Mouse (Mus musculus): Measurements from ENCODE around the gene Relch.
"Not testable (repeated sequence)": the region's sequence is repeated elsewhere in the genome, so short reads cannot be mapped to it uniquely, and the experiment has no call there.

Gene Relch

DNA sequence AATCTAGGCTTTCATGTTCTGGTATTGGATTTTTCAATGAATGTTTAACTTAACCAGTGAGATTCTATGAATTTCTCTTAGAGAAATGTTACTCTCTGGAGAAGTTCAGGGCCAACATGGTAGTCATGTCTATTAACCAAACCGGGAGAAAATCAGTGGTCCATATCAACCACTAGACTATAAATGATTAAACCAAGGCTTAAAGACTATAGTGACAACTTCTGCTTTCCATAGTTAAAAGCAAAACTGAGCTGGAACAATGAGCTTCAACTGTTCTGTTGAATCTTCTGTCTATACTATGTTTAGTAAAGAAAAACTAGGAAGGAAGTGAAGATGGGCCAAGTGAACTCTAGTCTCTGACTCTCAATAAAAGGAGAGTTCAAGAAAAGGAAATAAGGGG is 82.8 kb downstream of the Relch start:
- no peak for DNase-seq (ENCODE audit: low read depth, low spot score)

- no peak for DNase-seq (ENCODE audit: low read depth, low spot score)
These were observed 83.4 kb downstream of the Relch start for GRCm38 (mm10) chr1:105746858-105747596.

GRCm38 (mm10) chr1:105748091-105748799 is 84.6 kb downstream of the Relch start:
- DNase-seq (ENCODE audit: low read depth, low spot score), result no peak

- DNase-seq (ENCODE audit: low read depth, low spot score), result no peak
These were observed 88.5 kb downstream of the Relch start for GRCm38 (mm10) chr1:105752196-105752595.

GRCm38 (mm10) chr1:105752944-105753343 is 89.3 kb downstream of the Relch start:
- DNase-seq (ENCODE audit: low read depth, low spot score), result no peak

DNA sequence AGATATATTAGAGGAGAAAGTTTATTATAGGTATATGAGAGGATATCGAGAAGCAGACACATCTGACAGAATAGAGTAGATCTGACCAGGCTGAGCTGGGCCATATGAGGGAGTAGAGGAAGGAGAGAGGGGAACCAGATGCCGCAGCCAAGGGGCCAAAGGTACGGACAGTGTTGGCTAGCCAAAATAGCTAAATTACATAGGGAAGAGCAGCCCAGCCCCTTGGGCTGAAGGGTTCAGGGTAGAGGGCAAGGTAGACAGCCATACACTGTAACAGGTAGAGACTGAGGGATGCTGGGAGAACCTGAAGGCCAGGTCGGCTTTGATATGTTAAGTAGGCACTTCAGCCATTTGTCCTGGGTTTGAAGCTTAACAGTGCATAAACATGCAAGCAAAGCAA is 95.1 kb downstream of the Relch start:
- no peak for DNase-seq (ENCODE audit: low read depth, low spot score)

DNA sequence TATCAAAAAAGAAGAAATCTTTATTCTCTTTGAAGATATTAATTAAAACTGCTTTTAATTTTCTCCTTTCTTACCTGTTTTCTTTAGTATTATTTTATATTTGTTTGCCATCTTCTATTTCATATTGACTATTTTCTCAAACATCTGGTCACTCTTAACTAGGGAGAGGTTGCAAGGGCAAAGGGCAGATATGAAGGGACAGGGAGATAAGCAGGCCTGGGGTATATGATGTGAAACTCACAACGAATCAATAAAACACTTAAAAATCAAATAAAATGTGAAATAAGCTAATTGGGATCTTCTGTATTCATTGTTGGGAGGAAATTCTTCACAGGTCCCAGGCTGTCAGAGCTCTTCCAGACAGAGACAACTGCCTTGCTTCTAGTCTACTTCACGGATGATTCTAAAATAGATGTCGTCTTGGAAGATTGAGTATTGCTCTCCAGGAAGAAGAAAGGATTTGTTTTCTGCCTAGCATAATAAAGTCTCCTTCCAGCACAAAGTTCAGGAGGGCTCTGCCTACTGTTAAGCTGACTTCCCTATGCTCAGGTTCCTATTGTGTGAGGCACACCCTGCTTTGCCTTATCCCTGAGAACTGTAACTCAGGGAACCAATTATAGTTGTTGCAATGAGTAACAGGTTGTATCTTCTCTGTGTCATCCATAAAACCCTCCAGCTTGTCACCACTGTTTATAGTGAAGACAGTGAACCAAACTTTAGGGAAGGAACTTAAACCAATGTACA is 95.9 kb downstream of the Relch start:
- no peak for DNase-seq (ENCODE audit: low read depth, low spot score)

- no peak for DNase-seq (ENCODE audit: low read depth, low spot score)
These were observed 101.9 kb downstream of the Relch start for GRCm38 (mm10) chr1:105765586-105765985.

DNA sequence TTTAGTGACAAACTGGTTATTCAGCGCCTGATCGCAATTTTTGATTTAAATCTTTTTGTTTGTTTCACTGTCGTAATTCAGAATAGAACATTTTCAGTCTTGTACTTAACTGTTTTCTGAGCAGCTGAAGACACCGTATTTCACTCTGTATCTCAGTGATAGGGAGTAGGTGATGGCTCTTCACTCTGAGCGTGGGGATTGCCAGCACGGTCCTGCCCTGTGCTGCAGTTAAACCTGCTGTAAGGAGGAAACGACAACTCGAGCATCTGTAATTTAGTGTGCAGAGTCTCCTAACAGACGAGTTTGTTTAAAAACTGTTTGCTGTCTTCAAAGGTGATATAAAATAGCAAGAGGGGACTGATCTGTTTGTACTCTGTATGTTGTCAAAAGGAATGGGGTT is 102.4 kb downstream of the Relch start:
- not testable (repeated sequence) for DNase-seq (ENCODE audit: low read depth, low spot score)

DNA sequence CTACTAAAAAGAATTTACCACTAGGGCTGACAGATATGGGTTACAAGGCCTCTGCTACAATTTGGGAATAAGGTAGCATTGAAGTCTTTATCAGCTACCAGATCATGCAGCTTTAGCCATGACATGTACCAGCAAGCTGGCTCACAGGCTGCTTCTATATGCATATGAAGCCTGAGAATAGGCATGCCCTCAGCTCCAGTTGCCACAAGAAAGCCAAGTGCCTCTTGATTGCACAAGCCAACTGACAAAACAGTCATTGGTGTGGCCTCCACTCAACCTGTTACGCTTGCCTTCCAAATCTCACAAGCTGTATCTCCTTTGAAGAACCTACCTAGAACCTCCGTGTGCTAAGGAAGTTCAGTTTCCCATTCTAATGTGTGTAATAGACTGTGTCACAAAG is 104.7 kb downstream of the Relch start:
- DNase-seq (ENCODE audit: low read depth, low spot score), result no peak

DNA sequence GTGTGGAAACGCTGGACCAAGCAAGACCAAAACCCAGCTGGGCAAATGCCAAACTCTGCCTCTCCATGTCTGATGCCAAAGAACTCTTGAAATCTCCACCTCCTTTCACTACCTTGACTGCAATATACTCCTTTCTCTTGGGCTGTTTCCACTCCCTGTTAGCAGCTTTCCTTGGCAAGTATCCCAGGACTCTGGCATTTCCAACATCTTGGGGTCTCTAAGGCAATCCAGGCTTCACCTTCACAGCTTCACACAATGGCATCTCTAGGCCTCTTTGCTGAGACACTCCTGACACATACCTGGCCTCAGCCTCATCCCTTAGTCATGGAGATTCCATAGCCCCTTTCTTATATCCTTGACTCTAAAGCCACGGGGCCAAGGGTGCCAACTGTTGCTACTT is 107.0 kb downstream of the Relch start:
- no peak for DNase-seq (ENCODE audit: low read depth, low spot score)

DNA sequence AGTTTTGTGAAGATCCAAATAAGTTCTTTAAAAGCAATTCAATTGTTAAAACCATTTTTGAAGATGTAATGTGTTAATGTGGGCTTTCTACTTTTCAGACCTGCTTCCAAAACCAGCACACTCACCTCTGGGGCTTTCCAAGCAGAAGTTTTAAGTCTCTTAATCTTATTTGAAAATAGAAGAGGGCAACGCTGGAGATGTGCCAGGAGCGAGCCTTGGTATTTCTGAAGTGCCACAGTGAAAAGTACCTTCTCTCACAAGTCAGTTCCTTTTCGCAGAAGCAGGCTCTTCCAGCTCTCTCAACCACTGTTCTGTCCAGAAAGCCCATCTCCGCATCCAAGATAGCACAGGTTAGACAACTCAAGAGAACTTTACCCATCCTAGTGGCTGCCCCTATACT is 112.8 kb downstream of the Relch start:
- DNase-seq (ENCODE audit: low read depth, low spot score), result no peak

DNA sequence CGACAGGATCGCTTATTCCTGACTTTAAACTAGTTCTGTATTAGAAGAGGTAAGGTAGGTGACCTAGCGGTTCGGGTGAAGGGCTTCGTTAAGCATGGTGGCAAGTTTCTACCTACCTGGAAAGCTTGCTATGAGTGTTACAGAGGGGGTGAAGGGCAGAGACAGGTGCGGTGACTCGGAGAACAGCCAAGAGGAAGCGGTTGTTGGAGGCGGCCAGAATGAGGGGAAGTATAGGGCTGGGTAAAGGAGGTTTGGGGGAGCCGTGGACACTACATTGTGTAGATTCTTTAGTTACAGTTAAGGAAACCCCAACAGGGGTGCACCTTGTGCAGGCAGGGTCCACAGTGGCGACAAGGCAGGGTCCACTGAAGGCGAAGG is 116.4 kb downstream of the Relch start:
- no peak for DNase-seq (ENCODE audit: low read depth, low spot score)

DNA sequence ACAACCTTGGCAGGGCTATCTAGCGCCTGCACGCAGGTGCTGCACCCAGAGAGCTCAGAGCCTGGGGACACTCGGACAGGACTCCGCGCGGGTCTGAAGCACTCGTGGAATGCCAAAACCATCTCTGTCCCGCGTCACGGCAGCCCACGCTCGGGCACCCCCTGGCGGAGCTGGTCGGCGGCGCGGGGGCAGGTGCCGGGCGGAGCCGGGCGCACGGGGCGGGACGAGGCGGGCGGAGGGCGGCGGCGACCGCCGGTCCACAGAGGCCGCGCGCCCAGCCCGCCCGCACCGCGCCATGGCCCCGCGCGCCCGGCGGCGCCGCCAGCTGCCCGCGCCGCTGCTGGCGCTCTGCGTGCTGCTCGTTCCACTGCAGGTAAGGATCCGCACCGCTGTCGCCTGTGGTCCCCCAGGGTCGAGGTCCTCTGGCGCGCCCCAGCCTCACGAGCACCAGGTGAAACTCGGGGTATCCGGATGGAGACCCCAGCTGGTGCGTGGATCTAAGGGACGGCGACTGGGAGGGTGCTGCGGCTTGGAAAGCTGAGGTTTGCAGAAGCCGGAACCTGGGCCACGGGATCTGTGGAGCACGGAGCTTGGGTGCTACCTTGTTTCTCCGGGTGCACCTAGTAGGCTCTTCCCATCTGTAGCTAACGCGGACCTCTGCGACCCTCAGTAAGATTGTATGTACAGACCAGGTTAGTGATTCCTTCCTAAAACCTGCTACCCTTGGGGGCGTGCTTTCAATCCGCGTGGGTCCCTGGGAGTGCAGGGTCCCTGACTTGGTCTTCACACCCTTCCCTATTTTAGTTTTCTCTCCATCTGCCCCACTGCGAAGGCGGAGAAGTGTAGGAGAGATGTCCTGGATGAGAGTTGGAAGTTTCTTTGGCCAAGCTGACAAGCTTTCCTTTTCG is 117.0 kb downstream of the Relch start, which contains the start of gene Tnfrsf11a:
Tnfrsf11a (plus strand) TSS at position 262 of the 908 bp plus-strand sequence.
- peak; percentile 27 for DNase-seq (ENCODE audit: low read depth, low spot score)

- DNase-seq (ENCODE audit: low read depth, low spot score), result no peak
These were observed 117.9 kb downstream of the Relch start for GRCm38 (mm10) chr1:105781391-105782146.

DNA sequence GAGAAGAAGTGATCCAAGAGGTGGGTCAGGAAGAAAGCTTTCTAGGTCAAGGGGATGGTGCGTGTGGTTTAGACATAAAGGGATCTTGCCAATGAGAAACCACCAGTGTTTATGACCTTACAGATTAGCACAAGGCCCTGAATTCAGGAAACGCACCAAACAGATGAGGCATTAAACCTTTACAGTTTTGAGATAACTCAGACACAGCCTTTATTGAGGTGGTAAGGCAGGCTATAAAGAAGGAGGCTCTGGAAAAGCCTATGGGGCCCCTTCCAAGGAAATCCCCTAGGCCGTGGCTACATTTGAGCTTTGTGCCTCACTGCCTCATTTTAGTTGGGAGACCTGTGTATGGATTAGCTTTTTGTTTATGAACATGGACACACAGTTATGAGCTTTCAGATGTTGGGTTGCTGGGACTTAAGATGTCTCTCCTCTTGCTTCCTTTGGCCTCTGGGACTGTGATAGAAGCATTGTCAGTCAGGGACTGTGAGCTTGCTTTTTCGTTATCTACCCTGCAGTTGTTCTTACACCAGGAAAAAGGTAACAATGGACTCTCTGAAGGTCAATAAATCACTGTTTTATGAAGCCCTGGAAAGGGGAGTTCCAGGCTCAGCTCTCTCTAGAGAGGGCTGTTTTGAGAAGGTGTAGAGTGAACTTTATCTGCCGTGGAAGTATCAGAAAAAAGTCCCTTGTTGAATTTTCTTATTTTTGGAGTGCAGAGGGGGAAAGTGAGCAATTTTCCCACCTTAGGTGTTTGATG is 120.8 kb downstream of the Relch start:
- no peak for DNase-seq (ENCODE audit: low read depth, low spot score)

DNA sequence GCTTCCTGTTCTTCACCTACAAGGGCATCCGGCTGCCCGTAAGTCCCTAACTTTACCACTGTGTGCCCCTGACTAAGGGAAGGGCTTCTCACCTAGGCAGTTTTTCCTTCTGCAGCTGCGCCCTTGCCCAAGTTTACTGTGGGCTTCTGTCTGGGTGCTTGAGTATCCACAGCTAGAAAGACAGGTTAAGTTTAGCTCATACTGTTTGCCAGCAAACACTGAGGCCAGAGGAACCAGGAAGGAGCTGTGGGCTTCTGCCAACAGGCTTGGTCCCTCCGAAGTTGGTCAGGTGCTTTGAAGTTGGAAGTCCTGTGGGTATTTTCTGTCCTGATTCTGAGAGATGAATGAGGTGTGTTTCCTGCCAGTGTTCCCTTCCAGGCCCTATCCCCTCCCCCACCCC is 121.5 kb downstream of the Relch start:
- no peak for DNase-seq (ENCODE audit: low read depth, low spot score)

- DNase-seq (ENCODE audit: low read depth, low spot score), result no peak
These were observed 123.2 kb downstream of the Relch start for GRCm38 (mm10) chr1:105786731-105787357.

DNA sequence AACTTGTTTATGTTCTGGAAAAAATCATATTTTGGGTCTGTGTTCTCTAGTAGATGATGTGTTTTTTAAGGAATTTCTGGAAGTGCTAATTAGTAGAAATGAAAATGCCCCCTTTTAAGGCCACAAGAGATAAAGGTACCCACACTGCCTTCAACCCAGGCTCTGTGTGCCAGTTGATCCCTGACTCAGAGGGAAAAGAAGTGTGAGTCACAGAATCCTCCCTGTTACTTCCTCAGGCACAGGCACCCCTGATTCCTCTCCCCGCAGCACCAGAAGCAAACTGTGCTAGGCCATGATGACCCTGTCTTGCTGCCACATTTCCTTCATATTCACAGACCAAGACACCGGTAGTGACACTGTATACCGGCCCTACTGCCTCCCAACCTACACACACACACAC is 126.4 kb downstream of the Relch start:
- DNase-seq (ENCODE audit: low read depth, low spot score), result no peak

GRCm38 (mm10) chr1:105794670-105795069 is 131.0 kb downstream of the Relch start:
- no peak for DNase-seq (ENCODE audit: low read depth, low spot score)
